Mouse (Mus musculus): ENCODE measurements at regions not wholly inside any gene's neighbourhood (a gene's known extent, or its start where the extent isn't known, plus 50 kb on each side); places are given as distances from the start of the nearest gene placed in this dataset.

DNA sequence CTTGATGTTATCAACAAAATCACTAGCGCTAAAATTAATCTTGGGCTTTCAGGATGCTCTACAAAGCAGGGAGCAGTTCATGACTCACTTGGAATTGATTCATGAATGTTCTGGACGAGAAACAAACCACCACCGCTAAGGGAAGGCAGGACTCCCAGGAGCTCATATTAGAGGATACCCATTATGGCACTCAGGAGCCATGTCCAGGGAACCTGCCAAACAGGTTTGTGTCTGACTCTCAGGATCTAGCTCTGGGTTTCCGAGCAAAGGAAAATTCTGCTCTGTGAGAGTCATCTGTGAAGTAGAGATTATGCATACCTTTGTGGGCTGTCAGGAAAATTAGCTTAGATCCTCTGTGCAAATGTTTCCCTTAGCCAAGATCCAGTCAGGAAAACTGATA lies 454.3 kb upstream of the Sox11 start:
- Histone ChIP-seq H3K4me3 (replicated peaks; ENCODE audit: extremely low read depth, low read depth, low read length) (no peak overlapping the region), H3K4me1 (ENCODE audit: control insufficient read depth, insufficient read depth, low read length) (peaks cover 5% of the 10 kb centered on the region)
- no peak for TF ChIP-seq POLR2A (IDR thresholded peaks at IDR 0.05; ENCODE audit: borderline replicate concordance, extremely low read depth, low read depth, low read length)
- no peak for TF ChIP-seq CTCF (IDR thresholded peaks at IDR 0.05; ENCODE audit: insufficient read depth, low read length)
- 22% methylated on average over 4 of the region's 4 CpGs for WGBS
- DNase-seq: no peak

GRCm38 (mm10) chr12:27786716-27787291 lies 444.4 kb upstream of the Sox11 start:
- DNase-seq: no peak
- 14% methylated on average over 3 of the region's 3 CpGs for WGBS
- TF ChIP-seq POLR2A (IDR thresholded peaks at IDR 0.05; ENCODE audit: borderline replicate concordance, extremely low read depth, low read depth, low read length) (no peak), CTCF (IDR thresholded peaks at IDR 0.05; ENCODE audit: insufficient read depth, low read length) (no peak)
- Histone ChIP-seq H3K4me3 (replicated peaks; ENCODE audit: extremely low read depth, low read depth, low read length) (no peak overlapping the region), H3K4me1 (ENCODE audit: control insufficient read depth, insufficient read depth, low read length) (no peaks in the 10 kb centered on the region)

GRCm38 (mm10) chr12:27780801-27781200 lies 438.4 kb upstream of the Sox11 start:
- WGBS: 82% methylated on average over 1 of the region's 1 CpGs
- Histone ChIP-seq H3K4me3 (replicated peaks; ENCODE audit: extremely low read depth, low read depth, low read length) (no peak overlapping the region), H3K4me1 (ENCODE audit: control insufficient read depth, insufficient read depth, low read length) (no peaks in the 10 kb centered on the region)
- no peak for DNase-seq
- TF ChIP-seq CTCF (IDR thresholded peaks at IDR 0.05; ENCODE audit: insufficient read depth, low read length): no peak
- TF ChIP-seq POLR2A (IDR thresholded peaks at IDR 0.05; ENCODE audit: borderline replicate concordance, extremely low read depth, low read depth, low read length): no peak

DNA sequence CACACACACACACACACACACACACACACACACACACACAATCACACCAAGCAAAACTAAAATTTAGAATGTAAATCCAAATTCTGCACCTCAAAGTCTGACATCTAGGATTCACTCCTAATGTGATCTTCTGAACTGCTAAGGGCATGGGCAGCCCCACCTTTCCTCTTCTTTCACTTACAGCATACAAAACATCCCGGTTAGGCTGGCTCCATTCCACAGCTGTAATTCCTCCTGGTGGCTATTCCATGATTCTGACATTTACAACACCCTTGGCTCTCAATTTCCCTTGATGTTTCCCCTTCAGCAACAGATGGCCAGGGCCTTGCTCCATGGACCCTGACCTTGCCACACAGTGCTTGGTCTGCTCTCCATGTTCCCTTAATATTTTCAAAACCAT lies 423.6 kb upstream of the Sox11 start:
- 43% methylated on average over 1 of the region's 1 CpGs for WGBS
- H3K4me3 ChIP-seq (replicated peaks; ENCODE audit: extremely low read depth, low read depth, low read length): no peak overlapping the region
- TF ChIP-seq POLR2A (IDR thresholded peaks at IDR 0.05; ENCODE audit: borderline replicate concordance, extremely low read depth, low read depth, low read length): no peak
- TF ChIP-seq CTCF (IDR thresholded peaks at IDR 0.05; ENCODE audit: insufficient read depth, low read length): no peak
- no peak for DNase-seq
- no peaks in the 10 kb centered on the region for H3K4me1 ChIP-seq (ENCODE audit: control insufficient read depth, insufficient read depth, low read length)

DNA sequence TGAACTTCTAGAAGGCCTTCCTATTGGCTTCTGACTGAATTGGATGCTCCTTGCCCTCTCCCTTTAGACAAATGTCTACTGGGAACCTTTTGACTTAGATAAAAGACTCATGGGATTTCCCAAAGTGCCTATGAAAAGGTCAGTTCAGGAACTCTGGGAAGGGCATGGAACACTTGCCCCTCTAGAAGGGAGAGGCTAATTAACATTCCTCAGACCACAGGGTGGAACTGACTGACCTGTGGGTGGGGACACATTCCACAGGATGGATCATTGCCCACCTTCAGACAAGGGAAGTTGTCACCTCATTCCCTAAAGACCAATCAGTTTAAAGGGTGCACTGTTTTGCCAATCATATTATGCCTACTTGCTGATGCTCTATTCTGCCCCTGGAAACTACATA lies 416.6 kb upstream of the Sox11 start:
- TF ChIP-seq CTCF (IDR thresholded peaks at IDR 0.05; ENCODE audit: insufficient read depth, low read length) (no peak), POLR2A (IDR thresholded peaks at IDR 0.05; ENCODE audit: borderline replicate concordance, extremely low read depth, low read depth, low read length) (no peak)
- DNase-seq: no peak
- H3K4me1 ChIP-seq (ENCODE audit: control insufficient read depth, insufficient read depth, low read length): no peaks in the 10 kb centered on the region

DNA sequence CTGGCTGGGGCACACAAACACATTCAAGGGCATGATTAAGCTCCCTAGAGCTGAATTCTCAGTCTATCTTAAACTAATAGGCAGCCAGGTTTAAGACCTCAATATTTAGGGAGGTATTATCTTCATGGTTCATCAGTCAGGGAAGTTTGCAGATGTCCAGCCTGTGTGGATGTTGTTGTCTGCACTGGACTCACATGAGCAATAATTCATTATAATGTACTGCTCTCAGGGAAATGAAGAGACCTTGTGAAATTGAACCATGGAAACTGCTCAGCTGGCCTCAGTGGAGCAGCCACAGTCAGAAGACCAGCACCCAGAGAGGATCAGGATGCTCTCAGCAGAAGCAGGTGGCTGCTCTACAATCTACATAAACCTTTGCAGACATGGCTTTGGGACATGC lies 415.3 kb upstream of the Sox11 start:
- no peak for DNase-seq
- TF ChIP-seq CTCF (IDR thresholded peaks at IDR 0.05; ENCODE audit: insufficient read depth, low read length): no peak
- TF ChIP-seq POLR2A (IDR thresholded peaks at IDR 0.05; ENCODE audit: borderline replicate concordance, extremely low read depth, low read depth, low read length): no peak

More for the DNA sequence above, 416.6 kb upstream of the Sox11 start:
- H3K4me3 ChIP-seq (replicated peaks; ENCODE audit: extremely low read depth, low read depth, low read length): no peak overlapping the region

GRCm38 (mm10) chr12:27724619-27725200 lies 382.3 kb upstream of the Sox11 start:
- no peaks in the 10 kb centered on the region for H3K4me1 ChIP-seq (ENCODE audit: control insufficient read depth, insufficient read depth, low read length)
- no peak for TF ChIP-seq CTCF (IDR thresholded peaks at IDR 0.05; ENCODE audit: insufficient read depth, low read length)
- no peak for TF ChIP-seq POLR2A (IDR thresholded peaks at IDR 0.05; ENCODE audit: borderline replicate concordance, extremely low read depth, low read depth, low read length)
- no peak overlapping the region for H3K4me3 ChIP-seq (replicated peaks; ENCODE audit: extremely low read depth, low read depth, low read length)
- 56% methylated on average over 5 of the region's 5 CpGs for WGBS
- DNase-seq: no peak

More for the DNA sequence above, 415.3 kb upstream of the Sox11 start:
- Histone ChIP-seq H3K4me3 (replicated peaks; ENCODE audit: extremely low read depth, low read depth, low read length) (no peak overlapping the region), H3K4me1 (ENCODE audit: control insufficient read depth, insufficient read depth, low read length) (no peaks in the 10 kb centered on the region)

DNA sequence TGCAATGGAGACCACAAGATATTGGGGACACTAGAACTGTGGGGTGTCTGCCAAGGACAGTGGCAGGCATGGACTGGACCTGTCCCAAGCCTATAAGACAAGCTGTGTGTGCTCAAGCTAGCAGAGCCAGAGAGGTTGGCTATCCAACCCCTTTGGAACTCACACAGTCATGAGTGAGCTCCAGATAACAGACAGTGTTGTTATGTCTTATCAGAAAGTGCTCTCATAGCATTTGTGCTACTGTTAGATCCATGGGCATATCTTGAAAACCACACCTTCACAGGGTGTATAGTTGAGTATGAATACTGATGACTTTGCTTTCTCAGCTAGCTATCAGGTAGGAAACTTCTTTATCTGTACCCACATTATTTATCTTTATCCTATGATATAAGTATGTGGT lies 338.1 kb upstream of the Sox11 start:
- no peaks in the 10 kb centered on the region for H3K4me1 ChIP-seq (ENCODE audit: control insufficient read depth, insufficient read depth, low read length)
- TF ChIP-seq CTCF (IDR thresholded peaks at IDR 0.05; ENCODE audit: insufficient read depth, low read length): no peak
- TF ChIP-seq POLR2A (IDR thresholded peaks at IDR 0.05; ENCODE audit: borderline replicate concordance, extremely low read depth, low read depth, low read length): no peak
- no peak for DNase-seq
- no peak overlapping the region for H3K4me3 ChIP-seq (replicated peaks; ENCODE audit: extremely low read depth, low read depth, low read length)

GRCm38 (mm10) chr12:27673404-27673803 lies 331.0 kb upstream of the Sox11 start:
- DNase-seq: no peak
- Histone ChIP-seq H3K4me1 (ENCODE audit: control insufficient read depth, insufficient read depth, low read length) (no peaks in the 10 kb centered on the region), H3K4me3 (replicated peaks; ENCODE audit: extremely low read depth, low read depth, low read length) (no peak overlapping the region)
- TF ChIP-seq CTCF (IDR thresholded peaks at IDR 0.05; ENCODE audit: insufficient read depth, low read length) (no peak), POLR2A (IDR thresholded peaks at IDR 0.05; ENCODE audit: borderline replicate concordance, extremely low read depth, low read depth, low read length) (no peak)

GRCm38 (mm10) chr12:27670650-27671084 lies 328.3 kb upstream of the Sox11 start:
- Histone ChIP-seq H3K4me1 (ENCODE audit: control insufficient read depth, insufficient read depth, low read length) (no peaks in the 10 kb centered on the region), H3K4me3 (replicated peaks; ENCODE audit: extremely low read depth, low read depth, low read length) (no peak overlapping the region)
- 55% methylated on average over 9 of the region's 9 CpGs for WGBS
- no peak for DNase-seq
- no peak for TF ChIP-seq CTCF (IDR thresholded peaks at IDR 0.05; ENCODE audit: insufficient read depth, low read length)
- no peak for TF ChIP-seq POLR2A (IDR thresholded peaks at IDR 0.05; ENCODE audit: borderline replicate concordance, extremely low read depth, low read depth, low read length)
